Mouse (Mus musculus) v-Abl transformed pro-B cells (cell line): ENCODE measurements around the gene Gm867.

Source experiments
- in situ Hi-C, 2 experiments: fragments of 400-800 bp; cut with MboI; formaldehyde crosslinking; loops; one replicate each; pipeline ENCODE4 v1.15.1; 2025; ENCODE audit not compliant: unreplicated experiment in 2 of 2

The Gm867 gene

GRCm38 (mm10) chr10:75937851-75938643 is 2.4 kb downstream of the Gm867 start:
- in situ Hi-C loops = no loop called here

DNA sequence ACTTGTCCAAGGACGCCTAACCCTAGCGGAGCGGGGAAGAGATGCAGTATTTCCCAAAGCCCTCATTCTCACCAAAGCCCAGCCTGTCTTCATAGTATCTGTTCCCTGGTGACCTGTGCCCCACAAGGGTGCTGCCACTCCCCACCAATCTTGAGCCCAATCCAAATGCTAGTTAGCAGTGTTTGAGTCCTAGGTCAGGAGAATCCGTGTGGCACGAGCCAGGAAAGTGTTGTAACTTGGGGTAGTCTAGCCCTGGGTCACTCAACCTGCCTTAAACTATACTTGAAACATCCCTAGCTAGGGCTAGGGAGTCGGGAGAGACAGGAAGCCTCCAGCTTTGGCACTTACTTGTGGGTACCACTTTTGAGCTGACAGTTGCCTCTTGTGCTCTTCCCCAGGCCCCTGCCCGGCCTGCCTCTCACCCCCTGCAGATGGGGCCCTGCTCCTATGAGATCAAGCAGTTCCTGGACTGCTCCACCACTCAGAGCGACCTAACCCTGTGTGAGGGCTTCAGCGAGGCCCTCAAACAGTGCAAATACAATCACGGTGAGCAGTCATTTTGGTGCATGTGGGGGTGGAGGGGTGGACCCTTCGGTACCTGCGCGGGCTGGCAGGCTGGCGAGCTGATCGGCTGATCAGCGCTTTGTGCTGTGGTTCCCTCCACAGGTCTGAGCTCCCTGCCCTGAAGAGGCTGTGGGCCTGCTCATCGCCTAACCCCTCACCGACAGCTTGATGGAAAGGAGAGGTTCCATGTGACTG is 3.4 kb downstream of the Gm867 start:
- in situ Hi-C loops = no loop called here

DNA sequence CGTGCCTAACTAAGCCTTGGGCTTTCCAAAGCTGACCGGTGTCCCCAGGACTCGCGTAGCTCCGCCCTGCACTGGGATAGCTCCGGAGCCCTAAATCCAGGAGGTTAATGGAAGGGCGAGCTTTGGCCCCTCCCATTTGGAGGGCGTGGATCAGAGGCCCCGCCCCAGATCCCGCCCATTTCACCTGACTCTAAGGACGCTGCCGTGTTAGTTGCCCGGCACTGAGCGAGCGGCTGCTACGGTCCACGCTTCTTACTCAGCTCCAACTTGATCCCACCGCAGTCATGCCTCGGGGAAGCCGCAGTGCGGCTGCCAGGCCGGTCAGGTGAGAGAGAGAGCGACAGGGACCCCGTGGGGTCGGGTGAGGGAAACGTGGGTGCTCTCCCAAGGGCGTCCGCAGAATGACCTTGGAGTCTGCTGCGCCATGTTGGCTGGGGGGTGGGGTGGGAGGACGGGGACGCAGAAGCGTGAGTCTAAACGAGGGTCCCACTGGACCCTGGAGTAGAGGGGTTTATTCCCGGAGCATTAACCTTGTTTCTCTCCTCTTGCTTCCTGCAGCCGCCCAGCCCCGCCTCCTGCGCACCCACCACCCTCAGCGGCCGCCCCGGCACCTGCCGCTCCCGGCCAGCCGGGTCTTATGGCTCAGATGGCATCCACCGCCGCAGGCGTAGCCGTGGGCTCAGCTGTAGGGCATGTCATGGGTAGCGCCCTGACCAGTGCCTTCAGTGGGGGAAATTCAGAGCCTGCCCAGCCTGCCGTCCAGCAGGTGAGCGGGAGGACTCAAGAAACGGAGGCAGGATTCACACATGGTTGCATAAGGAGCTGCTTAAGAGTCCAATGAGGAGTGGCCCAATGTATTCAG is 4.6 kb downstream of the Gm867 start, which contains the start of gene Mmp11:
TSS of gene Mmp11 (minus strand) at position 817 of the 862 bp plus-strand sequence.
- in situ Hi-C loops = no loop called here

DNA sequence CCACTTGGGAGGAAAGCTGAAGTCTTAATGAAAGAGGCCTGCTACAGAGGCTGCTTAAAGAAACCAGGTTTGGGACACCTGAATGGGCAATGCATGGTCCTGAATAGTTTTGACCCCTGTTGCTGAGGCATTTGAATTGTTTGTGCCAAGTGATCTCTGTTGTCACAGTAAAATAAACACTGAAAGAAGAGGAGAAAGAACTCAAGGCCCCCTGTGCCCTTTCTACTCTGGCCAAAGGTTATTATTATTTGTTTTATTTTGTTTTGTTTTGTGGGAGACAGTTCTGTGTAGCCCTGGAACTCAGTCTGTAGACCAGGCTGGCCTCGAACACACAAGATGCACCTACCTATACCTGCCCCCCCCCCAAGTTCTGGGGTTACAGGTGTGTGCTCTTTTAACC is 5.5 kb downstream of the Gm867 start:
- in situ Hi-C loops = no loop called here

DNA sequence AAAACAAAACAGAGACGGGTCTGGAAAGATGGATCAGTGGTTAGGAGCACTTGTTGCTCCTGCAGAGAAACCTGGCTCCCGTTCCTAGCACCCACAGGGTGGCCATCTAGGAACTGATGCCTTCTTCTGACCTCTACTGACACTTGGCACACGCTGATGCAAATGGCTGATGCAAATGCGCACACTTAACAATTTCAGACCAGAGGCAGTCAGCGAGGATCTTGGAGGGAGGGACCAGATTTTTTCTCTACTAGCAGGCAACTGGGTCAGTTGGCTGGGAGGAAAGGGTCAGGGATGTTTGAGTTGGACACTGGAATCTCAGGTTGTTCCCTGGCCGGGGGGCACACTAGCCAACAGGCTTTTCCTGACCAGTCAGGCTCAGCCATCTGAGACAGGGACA is 7.6 kb downstream of the Gm867 start, which contains the start of gene Chchd10:
TSS of gene Chchd10 (plus strand) at position 240 of the 400 bp plus-strand sequence.
- in situ Hi-C loops = no loop called here

- in situ Hi-C loops = no loop called here
Observed at GRCm38 (mm10) chr10:75932081-75932678, 8.3 kb downstream of the Gm867 start.

DNA sequence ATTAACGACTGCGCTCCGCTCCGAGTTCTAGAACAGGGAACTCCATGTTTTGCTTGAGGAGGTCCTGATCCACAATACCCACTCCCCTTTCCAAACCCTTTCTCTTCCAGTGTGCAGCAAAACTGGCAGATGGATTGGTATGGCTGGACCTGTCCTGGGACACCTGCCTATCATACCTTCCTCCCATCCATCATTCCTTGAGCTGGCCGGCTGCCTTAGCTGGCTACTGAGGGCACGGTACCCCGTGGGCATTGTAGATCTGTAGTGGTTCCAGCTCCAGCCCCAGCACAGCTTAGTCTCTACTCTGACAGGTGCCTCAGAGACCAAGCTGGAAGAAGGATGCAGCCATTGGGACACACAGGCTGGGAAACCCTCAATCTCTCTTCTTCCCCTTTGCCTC is 9.2 kb downstream of the Gm867 start:
- in situ Hi-C loops = no loop called here

- in situ Hi-C loops = no loop called here
Observed at GRCm38 (mm10) chr10:75930304-75930703, 10.2 kb downstream of the Gm867 start.

- in situ Hi-C loops = no loop called here
Observed at GRCm38 (mm10) chr10:75926396-75926795, 14.1 kb downstream of the Gm867 start.

- in situ Hi-C loops = no loop called here
Observed at GRCm38 (mm10) chr10:75924324-75924723, 16.1 kb downstream of the Gm867 start.

DNA sequence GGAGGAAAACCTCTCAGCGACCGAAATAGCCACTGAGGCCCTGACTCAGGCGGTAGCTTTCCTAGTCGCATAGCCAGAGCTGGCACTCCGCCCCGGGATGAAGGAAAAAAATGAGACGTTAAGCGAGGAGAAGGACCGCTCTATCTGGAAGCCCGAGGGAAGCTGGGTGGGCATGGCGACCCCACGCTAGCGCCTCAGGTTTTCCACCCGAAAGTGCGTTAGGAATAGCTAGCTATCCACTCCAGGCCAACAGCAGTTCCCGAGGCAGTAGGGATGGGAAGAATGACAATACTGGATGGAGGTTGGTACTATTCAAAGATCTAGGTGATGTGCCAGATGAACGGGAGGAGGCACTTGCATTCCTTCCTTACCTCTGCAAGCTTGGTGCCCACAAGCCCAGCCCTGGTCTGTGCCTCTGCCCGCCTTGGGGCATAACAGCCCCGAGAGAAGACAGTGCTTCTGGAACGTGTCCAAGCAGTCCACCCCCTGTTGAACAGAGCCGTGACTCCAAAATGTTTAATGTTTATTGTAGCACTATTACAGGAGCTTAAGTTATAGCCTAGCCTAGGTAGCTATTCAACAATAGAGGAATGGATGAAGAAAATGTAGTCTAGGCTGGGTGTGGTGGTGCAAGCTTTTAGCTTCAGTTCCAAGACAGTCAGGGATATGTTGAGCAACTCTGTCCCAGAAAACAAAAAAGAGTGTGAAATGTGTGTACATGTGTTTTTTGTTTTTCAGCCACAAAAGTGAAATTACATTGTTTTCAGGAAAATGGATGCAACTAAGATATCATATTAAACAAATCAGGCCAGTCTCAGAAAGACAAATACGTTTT is 18.5 kb downstream of the Gm867 start:
- in situ Hi-C loops = no loop called here

DNA sequence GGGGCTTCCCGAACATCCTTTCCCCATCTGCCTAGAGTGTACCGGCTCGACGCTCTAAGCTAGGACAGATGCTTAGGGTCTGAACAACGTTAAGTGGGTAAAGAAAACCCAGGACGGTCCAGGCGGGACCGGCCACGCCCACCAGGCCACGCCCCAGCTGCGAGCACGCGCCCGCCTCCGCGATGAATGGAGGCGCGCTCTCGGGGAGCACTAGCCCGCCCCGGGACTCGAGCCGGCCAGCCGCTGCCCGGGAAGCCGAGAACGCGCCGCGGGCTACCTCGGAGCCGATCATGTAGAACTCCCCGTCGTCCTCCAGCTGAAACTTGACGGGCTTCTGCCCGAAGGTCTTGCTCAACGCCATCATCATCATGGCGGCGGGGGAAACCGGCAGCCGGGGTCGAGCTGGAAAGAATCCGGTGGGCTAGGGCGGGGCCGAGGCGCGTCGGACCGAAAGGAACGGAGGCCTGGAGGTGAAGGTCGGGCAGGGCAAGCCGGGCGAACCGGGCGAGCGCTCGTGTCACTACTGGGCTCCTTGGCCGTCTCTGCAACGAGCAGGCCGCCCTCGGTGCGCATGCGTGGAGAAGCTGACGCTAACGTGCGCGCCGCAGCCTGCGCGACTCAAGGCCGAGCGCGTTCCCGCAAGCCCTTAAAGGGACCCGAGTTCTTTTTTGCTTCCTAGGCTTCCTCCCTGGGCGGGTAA is 19.3 kb downstream of the Gm867 start, which contains the start of gene Smarcb1:
TSS of gene Smarcb1 (minus strand) at position 592 of the 700 bp plus-strand sequence.
- in situ Hi-C loops = no loop called here

DNA sequence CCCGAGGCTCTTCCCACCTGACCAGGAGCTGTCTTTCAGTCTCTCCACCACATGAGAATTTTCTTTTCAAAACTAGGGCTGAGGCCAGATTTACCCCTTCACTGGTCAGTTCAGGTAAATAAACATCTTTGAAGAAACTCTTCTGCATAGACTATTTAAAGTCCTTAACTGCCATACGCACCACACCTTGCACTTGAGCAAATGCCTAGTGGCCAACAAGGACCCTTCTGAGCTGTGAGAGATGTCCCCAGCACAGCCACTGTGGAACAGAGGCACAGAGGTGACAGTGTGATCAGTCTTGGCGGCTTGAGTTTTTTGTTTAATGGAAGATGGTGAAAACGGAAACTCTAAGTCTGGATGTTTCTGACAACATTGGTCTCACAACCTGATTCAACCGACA is 21.4 kb downstream of the Gm867 start:
- in situ Hi-C loops = no loop called here

DNA sequence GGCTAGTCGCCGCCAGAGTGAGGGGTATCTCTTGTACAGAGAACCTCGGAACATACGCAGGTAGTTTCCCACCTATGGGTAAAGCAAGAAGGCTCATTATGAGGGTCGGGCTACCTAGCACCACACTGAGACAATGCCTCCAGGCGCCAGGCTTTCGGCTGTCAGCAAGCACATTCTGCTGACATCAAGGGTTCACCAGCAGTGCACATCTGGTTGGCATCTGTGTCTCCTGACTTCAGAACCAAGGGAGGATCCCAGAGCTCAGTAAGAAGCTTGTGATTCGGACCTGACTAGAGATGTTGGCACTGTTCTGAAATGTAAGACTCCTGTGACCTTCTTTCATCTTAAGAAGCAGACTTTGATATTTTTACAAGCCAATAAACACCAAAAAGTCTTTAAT is 23.6 kb downstream of the Gm867 start:
- in situ Hi-C loops = no loop called here

DNA sequence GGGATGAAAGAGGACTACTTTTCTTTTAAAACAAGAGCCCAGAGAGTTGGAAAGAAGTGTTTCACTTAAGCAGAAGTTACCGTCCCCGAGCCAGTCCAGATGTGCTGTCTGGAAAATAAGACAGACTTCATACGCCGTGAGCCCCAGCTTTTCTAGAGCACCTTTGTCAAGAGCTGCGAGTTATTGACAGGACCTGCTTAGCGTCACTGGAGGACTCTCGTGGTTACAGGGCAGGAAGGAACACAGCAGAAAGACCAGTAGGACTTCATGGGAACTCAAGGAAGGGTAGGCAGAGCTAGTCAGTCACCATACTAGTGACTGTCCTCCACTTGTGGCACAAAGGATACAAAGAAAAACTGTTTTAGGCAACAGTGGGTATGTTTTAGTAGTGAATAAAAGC is 24.9 kb downstream of the Gm867 start:
- in situ Hi-C loops = no loop called here

DNA sequence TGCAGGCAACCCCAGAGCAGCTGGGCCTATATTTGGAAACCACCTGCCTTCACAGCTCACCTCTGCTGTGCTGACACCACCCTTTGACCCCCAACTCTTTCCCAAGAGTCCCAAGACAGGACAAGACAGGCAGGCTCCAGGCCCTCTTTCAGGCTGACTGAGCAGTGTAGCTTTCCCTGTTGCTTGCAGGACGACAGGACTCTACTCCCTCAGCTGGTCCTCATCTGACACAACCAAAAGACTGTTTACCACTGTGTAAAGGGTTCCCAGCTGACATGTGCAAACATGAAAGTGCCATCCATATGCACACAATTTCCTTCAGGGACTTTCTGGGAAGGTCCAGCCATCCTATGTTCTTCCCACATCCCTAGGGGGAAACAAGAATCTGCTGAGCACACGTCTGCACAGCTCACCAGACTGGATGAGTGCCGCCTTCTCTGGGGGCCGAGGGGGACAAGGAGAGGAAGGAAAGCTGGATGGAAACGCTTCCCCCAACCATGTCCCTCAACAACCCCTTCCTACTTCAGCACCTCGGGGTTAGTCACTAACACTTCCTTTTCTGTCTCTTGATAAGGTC is 27.4 kb downstream of the Gm867 start:
- in situ Hi-C loops = no loop called here

GRCm38 (mm10) chr10:75910698-75911097 is 29.8 kb downstream of the Gm867 start:
- in situ Hi-C loops = no loop called here

DNA sequence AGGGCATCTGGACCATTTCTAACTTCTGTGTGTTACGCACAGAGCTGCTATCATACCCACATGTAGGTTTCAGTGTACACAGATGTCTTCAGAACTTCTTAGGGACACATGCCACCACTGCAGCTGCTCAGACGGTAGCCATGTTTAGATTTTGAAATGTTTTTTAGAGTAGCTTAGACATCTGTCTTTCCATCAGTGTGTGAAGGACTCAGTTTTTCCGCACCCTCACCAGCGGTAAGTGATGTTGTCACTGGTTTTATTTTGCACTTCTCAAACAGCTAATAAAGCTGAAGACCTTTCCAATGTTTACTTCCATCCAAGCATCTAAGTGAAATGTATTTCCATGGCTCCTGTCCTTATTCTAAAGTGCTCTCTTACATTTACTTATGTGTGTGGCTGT is 33.6 kb downstream of the Gm867 start:
- in situ Hi-C loops = no loop called here

DNA sequence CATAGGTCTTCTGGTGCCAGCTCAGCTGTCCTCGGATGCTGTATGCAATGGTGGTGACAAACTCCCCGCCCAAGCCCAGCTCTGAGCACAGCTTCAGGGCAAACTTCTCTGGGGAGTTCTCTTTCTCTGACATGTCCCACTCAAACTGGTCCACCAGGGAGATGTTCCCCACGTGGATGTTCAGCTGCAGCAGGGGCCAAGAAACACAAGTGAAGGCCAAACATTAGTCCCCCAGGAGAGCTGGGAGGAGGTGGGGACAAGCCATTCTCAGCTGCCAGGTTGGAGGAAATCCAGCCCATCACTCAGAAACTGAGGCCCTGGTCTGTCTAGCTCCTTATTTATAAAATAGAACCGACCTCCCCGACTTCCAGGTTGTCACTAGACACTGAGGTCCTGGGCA is 36.1 kb downstream of the Gm867 start:
- in situ Hi-C loops = no loop called here
